Mouse (Mus musculus): ENCODE measurements around the gene Ddr2.

DNA sequence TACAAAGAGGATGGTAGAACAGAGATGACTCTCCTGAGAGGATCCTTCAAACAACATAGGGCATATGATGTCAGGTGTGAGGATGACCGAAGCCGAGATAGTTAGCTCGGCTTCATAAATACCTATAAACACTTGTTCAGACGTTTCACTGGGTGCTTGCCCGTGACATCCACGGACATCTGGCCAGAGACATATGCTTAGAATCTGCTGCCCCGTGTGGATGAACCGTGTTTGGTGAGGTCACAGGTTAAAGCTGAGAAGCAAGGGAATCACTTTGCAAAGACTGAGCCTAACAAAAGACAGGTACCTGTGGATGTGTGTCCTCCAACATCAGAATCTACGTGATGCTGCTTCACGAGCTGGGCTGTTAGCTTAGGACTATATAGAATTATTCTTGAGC lies 1.7 kb upstream of the Ddr2 start:
- TF ChIP-seq MYC (IDR thresholded peaks at IDR 0.05; ENCODE audit: low read depth, low read length) (no peak), E2F4 (IDR thresholded peaks at IDR 0.05; ENCODE audit: insufficient replicate concordance, low read depth, low read length) (no peak), ZNF384 (IDR thresholded peaks at IDR 0.05; ENCODE audit: low read depth, low read length) (no peak), EP300 (IDR thresholded peaks at IDR 0.05; ENCODE audit: low read length) (no peak), NELFE (IDR thresholded peaks at IDR 0.05; ENCODE audit: low read depth, low read length) (no peak), CHD1 (IDR thresholded peaks at IDR 0.05; ENCODE audit: low read depth, low read length) (no peak), SIN3A (IDR thresholded peaks at IDR 0.05; ENCODE audit: low read length) (no peak), RCOR1 (conservative IDR thresholded peaks at IDR 0.05; ENCODE audit: low read depth, low read length) (no peak)

All from CH12.LX (cell line).